Mouse (Mus musculus): ENCODE data around the gene Vpreb1. TPM values are rescaled to one million over a fixed set of nuclear protein-coding genes. Genes with fewer than 3 reads are reported as not detected.
A peak's percentile ranks its signal among the peaks of the same experiment; 100 is the strongest.

Vpreb1 gene
- polyA plus RNA-seq, 1 experiment from 2014 or later: 1.2 TPM

DNA sequence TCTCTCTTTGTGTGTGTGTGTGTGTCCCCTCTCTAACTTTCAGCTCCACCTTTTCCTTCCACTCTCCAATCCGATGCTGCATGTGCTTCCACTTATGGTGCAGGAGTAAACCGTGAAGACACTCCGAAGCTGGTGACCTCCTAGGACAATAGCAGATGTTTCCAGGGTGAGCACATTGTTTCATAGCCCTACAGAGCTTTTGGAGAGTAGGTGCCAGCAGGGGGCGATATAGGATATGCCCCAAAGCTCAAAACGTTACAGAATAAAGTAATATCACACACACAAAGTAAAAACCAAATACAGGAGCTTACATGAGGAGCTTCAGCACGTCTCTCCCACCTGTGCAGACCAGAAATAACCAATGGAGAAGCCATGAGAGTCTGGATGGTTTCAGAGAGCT, 15.8 kb downstream of the Vpreb1 start:
- no peaks in the 10 kb centered on the region for H3K9me3 ChIP-seq (ENCODE audit: control insufficient read depth, low read length)
- no peak for ATAC-seq (ENCODE audit: insufficient number of reproducible peaks, insufficient read depth, low FRiP score, low read depth)
- H3K9ac ChIP-seq (ENCODE audit: low read length): no peak overlapping the region
- 22% methylated on average over 6 of the region's 6 CpGs for WGBS
- H3K27ac ChIP-seq (replicated peaks in 1 of 2; ENCODE audit: control insufficient read depth in 1 of 2, insufficient read depth in 1 of 2, low read depth in 2 of 2, low read length in 2 of 2): no peak overlapping the region
- no peaks in the 10 kb centered on the region for H3K36me3 ChIP-seq (ENCODE audit: control insufficient read depth, insufficient read depth, low read length)
- no peak overlapping the region for H3K4me2 ChIP-seq (ENCODE audit: low read length)
- H3K27me3 ChIP-seq (ENCODE audit: control insufficient read depth, insufficient read depth, low read length): no peaks in the 10 kb centered on the region
- H3K4me3 ChIP-seq (ENCODE audit: control insufficient read depth in 1 of 2, insufficient read depth in 1 of 2, low read depth in 1 of 2, low read length in 2 of 2): no peak overlapping the region
- no peaks in the 10 kb centered on the region for H3K4me1 ChIP-seq (ENCODE audit: control insufficient read depth in 2 of 2, insufficient read depth in 2 of 2, low read length in 2 of 2)

DNA sequence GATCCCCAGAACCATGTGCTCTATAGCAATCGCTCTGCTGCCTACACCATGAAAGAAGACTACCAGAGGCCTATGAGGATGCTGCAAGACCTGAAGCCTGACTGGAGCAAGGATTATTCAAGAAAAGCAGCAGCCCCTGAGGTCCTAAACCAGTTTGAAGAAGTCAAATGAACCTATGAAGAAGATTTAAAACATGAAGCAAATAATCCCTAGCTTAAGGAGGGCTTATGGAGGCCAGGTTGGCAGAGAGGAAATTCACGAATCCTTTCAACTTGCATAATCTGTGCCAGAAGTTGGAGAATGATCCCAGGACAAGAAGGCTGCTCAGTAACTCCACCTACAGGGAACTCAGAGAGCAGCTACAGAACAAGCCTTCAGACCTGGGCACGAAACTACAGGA, 18.2 kb downstream of the Vpreb1 start:
- Histone ChIP-seq H3K4me1 (ENCODE audit: control insufficient read depth in 2 of 2, insufficient read depth in 2 of 2, low read length in 2 of 2) (no peaks in the 10 kb centered on the region), H3K9ac (ENCODE audit: low read length) (no peak overlapping the region), H3K9me3 (ENCODE audit: control insufficient read depth, low read length) (no peaks in the 10 kb centered on the region), H3K4me3 (ENCODE audit: control insufficient read depth in 1 of 2, insufficient read depth in 1 of 2, low read depth in 1 of 2, low read length in 2 of 2) (no peak overlapping the region), H3K27me3 (ENCODE audit: control insufficient read depth, insufficient read depth, low read length) (no peaks in the 10 kb centered on the region), H3K27ac (replicated peaks in 1 of 2; ENCODE audit: control insufficient read depth in 1 of 2, insufficient read depth in 1 of 2, low read depth in 2 of 2, low read length in 2 of 2) (no peak overlapping the region), H3K4me2 (ENCODE audit: low read length) (no peak overlapping the region), H3K36me3 (ENCODE audit: control insufficient read depth, insufficient read depth, low read length) (no peaks in the 10 kb centered on the region)
- no peak for ATAC-seq (ENCODE audit: insufficient number of reproducible peaks, insufficient read depth, low FRiP score, low read depth)
- WGBS: 86% methylated on average over 3 of the region's 3 CpGs

DNA sequence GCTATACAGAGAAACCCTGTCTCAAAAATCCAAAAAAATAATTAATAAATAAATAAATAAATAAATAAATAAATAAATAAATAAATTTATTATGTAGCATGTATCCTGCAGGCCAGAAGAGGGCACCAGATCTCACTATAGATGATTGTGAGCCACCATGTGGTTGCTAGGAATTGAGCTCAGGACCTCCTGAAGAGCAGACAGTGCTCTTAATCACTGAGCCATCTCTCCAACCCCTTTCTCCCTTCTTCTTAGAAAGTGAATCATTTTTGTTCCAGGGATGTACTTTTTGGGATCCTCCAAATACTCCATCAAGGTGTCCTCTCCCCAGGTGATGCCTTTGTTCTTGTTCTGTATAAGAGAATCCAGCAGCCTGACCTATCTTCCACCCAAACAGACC, 21.4 kb downstream of the Vpreb1 start:
- ATAC-seq (ENCODE audit: insufficient number of reproducible peaks, insufficient read depth, low FRiP score, low read depth): no peak
- no peaks in the 10 kb centered on the region for H3K27me3 ChIP-seq (ENCODE audit: control insufficient read depth, insufficient read depth, low read length)
- no peaks in the 10 kb centered on the region for H3K4me1 ChIP-seq (ENCODE audit: control insufficient read depth in 2 of 2, insufficient read depth in 2 of 2, low read length in 2 of 2)

DNA sequence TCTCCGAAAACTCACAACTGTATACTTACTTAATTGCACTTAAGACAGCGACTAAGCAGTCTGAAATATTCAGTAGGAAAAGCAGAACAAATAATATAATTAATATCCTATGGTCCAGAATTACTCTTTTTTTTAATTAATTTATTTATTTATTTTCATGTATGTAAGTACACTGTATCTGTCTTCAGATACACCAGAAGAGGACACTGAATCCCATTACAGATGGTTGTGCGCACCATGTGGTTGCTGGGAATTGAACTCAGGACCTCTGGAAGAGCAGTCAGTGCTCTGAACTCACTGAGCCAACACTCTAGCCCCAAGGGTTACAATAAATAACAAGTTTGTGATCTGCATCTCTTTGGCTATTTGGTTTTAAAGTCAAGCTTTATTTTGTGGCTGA, 41.0 kb downstream of the Vpreb1 start:
- Histone ChIP-seq H3K9ac (ENCODE audit: low read length) (no peak overlapping the region), H3K27ac (replicated peaks in 1 of 2; ENCODE audit: control insufficient read depth in 1 of 2, insufficient read depth in 1 of 2, low read depth in 2 of 2, low read length in 2 of 2) (no peak overlapping the region), H3K36me3 (ENCODE audit: control insufficient read depth, insufficient read depth, low read length) (no peaks in the 10 kb centered on the region), H3K4me3 (ENCODE audit: control insufficient read depth in 1 of 2, insufficient read depth in 1 of 2, low read depth in 1 of 2, low read length in 2 of 2) (no peak overlapping the region), H3K4me2 (ENCODE audit: low read length) (peak overlapping the region; percentile 91), H3K27me3 (ENCODE audit: control insufficient read depth, insufficient read depth, low read length) (no peaks in the 10 kb centered on the region), H3K9me3 (ENCODE audit: control insufficient read depth, low read length) (no peaks in the 10 kb centered on the region), H3K4me1 (ENCODE audit: control insufficient read depth in 2 of 2, insufficient read depth in 2 of 2, low read length in 2 of 2) (peaks cover 5% of the 10 kb centered on the region in 2 experiments; a peak in 3 of 4 replicates)
- no peak for ATAC-seq (ENCODE audit: insufficient number of reproducible peaks, insufficient read depth, low FRiP score, low read depth)
- WGBS: 85% methylated on average over 3 of the region's 3 CpGs

More for the DNA sequence above, 21.4 kb downstream of the Vpreb1 start:
- H3K9me3 ChIP-seq (ENCODE audit: control insufficient read depth, low read length): no peaks in the 10 kb centered on the region
- no peak overlapping the region for H3K27ac ChIP-seq (replicated peaks in 1 of 2; ENCODE audit: control insufficient read depth in 1 of 2, insufficient read depth in 1 of 2, low read depth in 2 of 2, low read length in 2 of 2)
- H3K36me3 ChIP-seq (ENCODE audit: control insufficient read depth, insufficient read depth, low read length): no peaks in the 10 kb centered on the region
- H3K4me2 ChIP-seq (ENCODE audit: low read length): no peak overlapping the region
- H3K9ac ChIP-seq (ENCODE audit: low read length): no peak overlapping the region
- no peak overlapping the region for H3K4me3 ChIP-seq (ENCODE audit: control insufficient read depth in 1 of 2, insufficient read depth in 1 of 2, low read depth in 1 of 2, low read length in 2 of 2)

DNA sequence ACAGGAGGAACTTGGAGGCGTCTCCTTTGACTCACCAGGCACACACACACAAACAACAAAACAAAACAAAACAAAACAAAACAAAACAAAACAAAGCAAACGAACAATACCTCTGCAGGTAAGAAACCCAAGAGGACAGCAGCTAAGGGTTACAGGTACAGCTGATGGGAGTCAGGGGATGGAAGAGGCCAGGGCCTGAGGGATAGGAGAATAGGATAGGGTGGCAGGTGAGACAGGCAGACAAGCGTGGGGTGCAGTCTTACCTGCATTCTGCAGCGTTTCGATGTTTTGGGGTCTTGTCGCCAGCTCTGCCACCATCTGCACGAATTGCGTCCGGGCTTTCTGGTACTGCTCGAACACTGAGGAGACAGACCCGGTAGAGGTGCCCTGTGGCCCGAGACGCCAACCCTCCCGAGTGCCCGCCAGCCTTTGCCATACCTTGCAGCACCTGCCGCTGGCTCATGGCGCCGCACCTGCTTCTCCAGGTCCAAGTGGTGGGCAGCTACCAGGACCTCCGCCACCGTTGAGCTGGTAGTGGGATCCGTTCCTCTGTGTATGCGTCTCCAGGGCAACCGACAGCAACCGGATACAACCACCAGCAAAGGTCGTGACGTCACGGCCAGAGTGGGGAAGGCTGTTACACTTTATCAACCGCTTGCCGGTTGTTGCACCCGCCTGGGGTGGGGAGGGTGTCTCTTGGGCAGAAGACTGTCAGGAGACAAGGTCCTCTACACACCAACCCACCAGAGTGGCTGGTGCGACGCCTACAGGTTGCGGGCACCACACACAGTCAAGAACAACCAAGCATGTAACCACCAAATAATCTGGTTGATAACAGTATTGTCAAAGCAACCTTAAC, 41.7 kb downstream of the Vpreb1 start, which contains the start of gene Spag6l:
TSS of gene Spag6l (minus strand) at position 700 of the 859 bp plus-strand sequence.
- peak within 1 kb of the TSS; percentile 50 for H3K9ac ChIP-seq (ENCODE audit: low read length)
- H3K27ac ChIP-seq (replicated peaks in 1 of 2; ENCODE audit: control insufficient read depth in 1 of 2, insufficient read depth in 1 of 2, low read depth in 2 of 2, low read length in 2 of 2): no peak within 1 kb of the TSS
- H3K27me3 ChIP-seq (ENCODE audit: control insufficient read depth, insufficient read depth, low read length): no peaks in the 10 kb centered on the region
- H3K4me2 ChIP-seq (ENCODE audit: low read length): peak within 1 kb of the TSS; percentile 91
- peaks cover 5% of the 10 kb centered on the region in 2 experiments; a peak in 3 of 4 replicates for H3K4me1 ChIP-seq (ENCODE audit: control insufficient read depth in 2 of 2, insufficient read depth in 2 of 2, low read length in 2 of 2)
- H3K36me3 ChIP-seq (ENCODE audit: control insufficient read depth, insufficient read depth, low read length): no peaks in the 10 kb centered on the region
- peak; percentile 47; the same call in 1 of the 2 replicates for ATAC-seq (ENCODE audit: insufficient number of reproducible peaks, insufficient read depth, low FRiP score, low read depth)
- 10% methylated on average over 33 of the region's 33 CpGs for WGBS
- H3K9me3 ChIP-seq (ENCODE audit: control insufficient read depth, low read length): no peaks in the 10 kb centered on the region
- H3K4me3 ChIP-seq (ENCODE audit: control insufficient read depth in 1 of 2, insufficient read depth in 1 of 2, low read depth in 1 of 2, low read length in 2 of 2): peak within 1 kb of the TSS; percentile 45 to 49

DNA sequence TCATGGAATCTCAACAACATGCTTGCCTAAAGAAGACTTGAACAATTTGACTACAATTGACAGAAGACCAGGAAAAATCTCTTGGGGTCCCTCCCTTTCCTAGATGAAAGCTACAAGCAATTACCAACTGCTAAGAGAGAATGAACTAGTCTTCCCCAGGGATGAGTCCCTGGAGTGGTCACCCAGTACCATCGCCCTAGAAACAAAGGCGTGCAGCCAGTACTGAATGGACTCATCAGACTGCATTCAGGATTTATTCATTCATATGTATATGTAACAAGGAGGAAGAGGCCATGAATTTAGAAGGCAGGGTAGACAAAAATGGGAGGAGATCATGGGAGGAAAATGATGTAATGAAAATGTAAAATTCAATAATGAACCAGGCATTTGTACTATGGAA, 44.4 kb downstream of the Vpreb1 start:
- WGBS: 89% methylated on average over 2 of the region's 2 CpGs
- Histone ChIP-seq H3K27ac (replicated peaks in 1 of 2; ENCODE audit: control insufficient read depth in 1 of 2, insufficient read depth in 1 of 2, low read depth in 2 of 2, low read length in 2 of 2) (no peak overlapping the region), H3K4me2 (ENCODE audit: low read length) (no peak overlapping the region), H3K36me3 (ENCODE audit: control insufficient read depth, insufficient read depth, low read length) (no peaks in the 10 kb centered on the region), H3K4me1 (ENCODE audit: control insufficient read depth in 2 of 2, insufficient read depth in 2 of 2, low read length in 2 of 2) (peaks cover 5% of the 10 kb centered on the region in 2 experiments; a peak in 3 of 4 replicates), H3K9ac (ENCODE audit: low read length) (no peak overlapping the region), H3K9me3 (ENCODE audit: control insufficient read depth, low read length) (no peaks in the 10 kb centered on the region), H3K4me3 (ENCODE audit: control insufficient read depth in 1 of 2, insufficient read depth in 1 of 2, low read depth in 1 of 2, low read length in 2 of 2) (no peak overlapping the region), H3K27me3 (ENCODE audit: control insufficient read depth, insufficient read depth, low read length) (no peaks in the 10 kb centered on the region)
- no peak for ATAC-seq (ENCODE audit: insufficient number of reproducible peaks, insufficient read depth, low FRiP score, low read depth)

DNA sequence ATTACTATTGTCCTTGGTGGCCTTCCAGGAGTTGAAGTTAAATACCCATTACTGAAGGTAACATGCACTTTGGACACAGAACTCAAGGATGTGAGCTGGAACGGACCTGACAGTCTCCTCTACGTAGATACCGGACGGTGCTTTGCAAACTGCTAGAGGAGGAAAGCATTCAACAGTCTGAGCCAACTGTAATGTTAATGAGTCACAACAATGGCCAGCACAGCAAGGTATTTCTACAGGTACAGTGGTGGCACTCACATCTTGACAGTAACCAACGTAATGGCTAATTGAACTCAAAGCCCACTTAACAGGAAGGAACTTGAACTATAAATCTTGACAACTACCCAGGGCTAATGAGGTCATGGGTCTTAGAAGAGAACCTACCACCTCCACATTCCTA, 45.2 kb downstream of the Vpreb1 start:
- Histone ChIP-seq H3K4me3 (ENCODE audit: control insufficient read depth in 1 of 2, insufficient read depth in 1 of 2, low read depth in 1 of 2, low read length in 2 of 2) (no peak overlapping the region), H3K4me1 (ENCODE audit: control insufficient read depth in 2 of 2, insufficient read depth in 2 of 2, low read length in 2 of 2) (peaks cover 5% of the 10 kb centered on the region in 2 experiments; a peak in 3 of 4 replicates), H3K9ac (ENCODE audit: low read length) (no peak overlapping the region), H3K9me3 (ENCODE audit: control insufficient read depth, low read length) (no peaks in the 10 kb centered on the region), H3K27ac (replicated peaks in 1 of 2; ENCODE audit: control insufficient read depth in 1 of 2, insufficient read depth in 1 of 2, low read depth in 2 of 2, low read length in 2 of 2) (no peak overlapping the region), H3K27me3 (ENCODE audit: control insufficient read depth, insufficient read depth, low read length) (no peaks in the 10 kb centered on the region), H3K4me2 (ENCODE audit: low read length) (no peak overlapping the region), H3K36me3 (ENCODE audit: control insufficient read depth, insufficient read depth, low read length) (no peaks in the 10 kb centered on the region)
- 49% methylated on average over 5 of the region's 5 CpGs for WGBS
- ATAC-seq (ENCODE audit: insufficient number of reproducible peaks, insufficient read depth, low FRiP score, low read depth): no peak

Data from heart, embryonic 14.5 days (tissue).